Mouse (Mus musculus) kidney, adult 2 months (tissue): Measurements from ENCODE around the gene Fdps.

Experiments used
- CTCF ChIP-seq: fragments of 200-500 bp; conservative IDR thresholded peaks from 2 replicates; pipeline ENCODE4 v1.5.1; 2011; ENCODE audit warnings: low read depth, mild to moderate bottlenecking, control low read depth, low read length, moderate library complexity, mixed read lengths; ENCODE audit not compliant: insufficient read depth, insufficient read length
- POLR2A ChIP-seq: fragments of 200-500 bp; IDR thresholded peaks from one replicate; pipeline ENCODE4 v1.6.1; 2011; ENCODE audit warnings: low read depth, low read length, control low read depth

GRCm38 (mm10) chr3:89092509-89093090 is 9.2 kb downstream of the Fdps start:
- TF ChIP-seq POLR2A (no peak), CTCF (no peak)
